Mouse (Mus musculus): Measurements from ENCODE around the gene Fam98c.
"Not testable (repeated sequence)": the region's sequence is repeated elsewhere in the genome, so short reads cannot be mapped to it uniquely, and the experiment has no call there.

The Fam98c gene

GRCm38 (mm10) chr7:29155838-29156782 is at the start of gene Fam98c:
Gene Fam98c (minus strand): TSS chr7:29156234.
- peak; percentile 90 for DNase-seq

- DNase-seq: no peak
Observed at GRCm38 (mm10) chr7:29202577-29202976, 46.5 kb upstream of the Fam98c start.

GRCm38 (mm10) chr7:29194230-29194629 is 38.2 kb upstream of the Fam98c start:
- DNase-seq: not testable (repeated sequence)

GRCm38 (mm10) chr7:29181323-29181722 is 25.3 kb upstream of the Fam98c start:
- not testable (repeated sequence) for DNase-seq

GRCm38 (mm10) chr7:29180854-29181236 is 24.8 kb upstream of the Fam98c start:
- DNase-seq: no peak

GRCm38 (mm10) chr7:29180077-29180853 is 24.2 kb upstream of the Fam98c start, which contains the start of gene Psmd8:
Gene Psmd8 (minus strand): TSS chr7:29180701.
- peak; percentile 99 for DNase-seq

- no peak for DNase-seq
Observed at GRCm38 (mm10) chr7:29179323-29179722, 23.3 kb upstream of the Fam98c start.

- DNase-seq: no peak
Observed at GRCm38 (mm10) chr7:29178106-29178505, 22.1 kb upstream of the Fam98c start.

GRCm38 (mm10) chr7:29172390-29173016 is 16.5 kb upstream of the Fam98c start:
- no peak for DNase-seq

GRCm38 (mm10) chr7:29171562-29172097 is 15.6 kb upstream of the Fam98c start:
- DNase-seq: no peak

- no peak for DNase-seq
Observed at GRCm38 (mm10) chr7:29170755-29171561, 14.9 kb upstream of the Fam98c start.

- peak; percentile 94 for DNase-seq
Observed at GRCm38 (mm10) chr7:29170066-29170754, 14.2 kb upstream of the Fam98c start, which contains the start of the genes Ggn and Spred3. Gene Ggn (plus strand): TSS chr7:29170210. Gene Spred3 (minus strand): TSS chr7:29170411.

- DNase-seq: peak; percentile 73
Observed at GRCm38 (mm10) chr7:29169231-29170065, 13.4 kb upstream of the Fam98c start.

GRCm38 (mm10) chr7:29168791-29169230 is 12.8 kb upstream of the Fam98c start:
- DNase-seq: no peak

GRCm38 (mm10) chr7:29168121-29168695 is 12.2 kb upstream of the Fam98c start:
- no peak for DNase-seq

- no peak for DNase-seq
Observed at GRCm38 (mm10) chr7:29167656-29168055, 11.6 kb upstream of the Fam98c start.

GRCm38 (mm10) chr7:29162750-29163525 is 6.9 kb upstream of the Fam98c start:
- peak; percentile 79 for DNase-seq

GRCm38 (mm10) chr7:29162294-29162693 is 6.3 kb upstream of the Fam98c start:
- DNase-seq: no peak

- DNase-seq: no peak
Observed at GRCm38 (mm10) chr7:29158264-29158663, 2.2 kb upstream of the Fam98c start.

Data from kidney, adult 9 months (tissue).